Mouse (Mus musculus) forebrain, embryonic 11.5 days (tissue): ENCODE results near the gene Paqr5. TPM values are rescaled to one million over a fixed set of nuclear protein-coding genes. Genes with fewer than 3 reads are reported as not detected.

Source experiments
- ATAC-seq: fragments of 200-750 bp; cut with Nextera tagmentation; replicated peaks from 2 replicates; pipeline ENCODE4 v1.8.0; 2017; ENCODE audit warnings: moderate TSS enrichment; ENCODE audit not compliant: low FRiP score
- DNase-seq: peaks from one replicate; pipeline ENCODE4 v3.0.0-alpha.2; 2017; ENCODE audit warnings: low spot score
- H3K27ac ChIP-seq: fragments of 300-500 bp; sonication (generic); 2 replicates; pipeline ENCODE4 v1.5.1; 2014; ENCODE audit warnings: low read depth, low read length
- H3K27me3 ChIP-seq: fragments of 300-500 bp; sonication (generic); 2 replicates; pipeline ENCODE4 v1.6.1; 2014; ENCODE audit warnings: mild to moderate bottlenecking, low read length, mixed read lengths; ENCODE audit not compliant: control insufficient read depth, insufficient read depth
- H3K36me3 ChIP-seq: fragments of 300-500 bp; sonication (generic); 2 replicates; pipeline ENCODE4 v1.6.1; 2014; ENCODE audit warnings: mild to moderate bottlenecking, low read length, moderate library complexity, mixed read lengths; ENCODE audit not compliant: control insufficient read depth, insufficient read depth
- H3K4me1 ChIP-seq: fragments of 300-500 bp; sonication (generic); replicated peaks from 2 replicates; pipeline ENCODE4 v1.6.1; 2014; ENCODE audit warnings: low read length, mixed read lengths; ENCODE audit not compliant: control insufficient read depth, insufficient read depth
- H3K4me2 ChIP-seq: fragments of 300-500 bp; sonication (generic); 2 replicates; pipeline ENCODE4 v1.6.1; 2014; ENCODE audit warnings: low read depth, mild to moderate bottlenecking, low read length, moderate library complexity, mixed read lengths; ENCODE audit not compliant: severe bottlenecking
- H3K4me3 ChIP-seq: fragments of 300-500 bp; sonication (generic); 2 replicates; pipeline ENCODE4 v1.5.1; 2014; ENCODE audit warnings: low read depth, low read length
- H3K9ac ChIP-seq: fragments of 300-500 bp; sonication (generic); 2 replicates; pipeline ENCODE4 v1.6.1; 2014; ENCODE audit warnings: low read length
- H3K9me3 ChIP-seq: fragments of 300-500 bp; sonication (generic); 2 replicates; pipeline ENCODE4 v1.6.1; 2016; ENCODE audit warnings: low read length, mixed read lengths; ENCODE audit not compliant: control insufficient read depth
- WGBS: fragments of 180-500 bp; shearing (Covaris S2); extraction: QIAGEN DNeasy Blood & Tissue Kit; methylation state at CpG from one replicate; pipeline ENCODE4 v1.1.7; 2014; 5-methylcytosine and 5-hydroxymethylcytosine counted together
- polyA plus RNA-seq: library from polyadenylated mRNA; unstranded; fragments of >200 nt; fragmentation: Nextera tagmentation; extraction: Ambion mirVana; gene quantifications from 2 replicates; pipeline ENCODE4 v1.2.1, GENCODE M21; 2014

Gene Paqr5
- polyA plus RNA-seq, 1 experiment from 2014 or later: 0.60 TPM

GRCm38 (mm10) chr9:61914203-61914916 lies 112.3 kb downstream of the Paqr5 start, which contains the start of gene Rplp1:
TSS of gene Rplp1 (minus strand) at chr9:61914542.
- no peaks in the 10 kb centered on the region for H3K27me3 ChIP-seq
- peak within 1 kb of the TSS; percentile 87 for H3K27ac ChIP-seq
- H3K9me3 ChIP-seq: no peaks in the 10 kb centered on the region
- H3K4me1 ChIP-seq: no peaks in the 10 kb centered on the region
- H3K36me3 ChIP-seq: peaks cover 11% of the 10 kb centered on the region; the same call in 1 of the 2 replicates
- peak within 1 kb of the TSS; percentile 91 for H3K4me3 ChIP-seq
- peak; percentile 95 for DNase-seq
- peak within 1 kb of the TSS; percentile 86 for H3K9ac ChIP-seq
- under 1% methylated on average over 70 of the region's 70 CpGs for WGBS
- peak; percentile 95 for ATAC-seq
- peak within 1 kb of the TSS; percentile 60 for H3K4me2 ChIP-seq

GRCm38 (mm10) chr9:61911300-61912128 lies 115.1 kb downstream of the Paqr5 start:
- Histone ChIP-seq H3K4me3 (no peak overlapping the region), H3K4me2 (no peak overlapping the region), H3K9me3 (no peaks in the 10 kb centered on the region), H3K27ac (no peak overlapping the region), H3K4me1 (no peaks in the 10 kb centered on the region), H3K27me3 (no peaks in the 10 kb centered on the region), H3K36me3 (peaks cover 8% of the 10 kb centered on the region; the same call in 1 of the 2 replicates), H3K9ac (no peak overlapping the region)
- ATAC-seq (no peak), DNase-seq (peak; percentile 53)
- WGBS: 57% methylated on average over 6 of the region's 6 CpGs

DNA sequence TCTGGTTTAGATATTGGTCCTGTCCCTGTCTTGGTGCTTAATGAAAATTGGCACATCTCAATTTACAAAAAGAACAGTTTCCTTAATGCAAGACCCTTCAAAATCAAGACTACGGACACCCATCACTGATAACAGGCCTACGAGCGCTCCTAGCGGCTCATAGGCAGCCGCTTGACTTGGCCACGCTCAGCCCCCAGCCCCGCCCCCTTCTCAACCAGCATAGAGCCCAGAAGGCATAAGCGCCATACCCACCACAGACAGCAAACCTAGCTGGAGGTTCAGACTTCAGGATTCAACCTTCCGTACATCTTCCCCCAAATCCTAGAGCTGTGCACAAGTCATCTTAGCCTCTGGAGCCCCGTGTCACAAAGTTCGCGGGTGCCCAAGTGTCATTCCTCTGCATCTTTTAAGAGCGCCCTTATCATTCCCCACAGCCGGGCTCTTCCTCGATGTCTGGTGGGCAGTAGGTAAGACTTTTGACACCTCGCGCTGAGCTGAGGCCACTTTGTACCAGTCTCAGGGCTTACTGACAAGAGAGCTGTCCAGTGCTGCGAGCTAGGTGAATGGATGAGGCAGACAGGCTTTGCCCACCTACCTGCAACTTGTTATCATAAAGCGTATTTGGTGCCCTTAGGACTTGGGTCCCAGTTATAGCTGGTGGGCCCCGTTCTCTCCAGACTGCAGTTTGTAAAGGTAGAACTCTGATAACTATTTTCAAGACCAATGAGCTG lies 116.0 kb downstream of the Paqr5 start:
- Histone ChIP-seq H3K9me3 (no peaks in the 10 kb centered on the region), H3K4me2 (no peak overlapping the region), H3K9ac (no peak overlapping the region), H3K36me3 (peaks cover 8% of the 10 kb centered on the region; the same call in 1 of the 2 replicates), H3K4me3 (no peak overlapping the region), H3K4me1 (no peaks in the 10 kb centered on the region), H3K27ac (no peak overlapping the region), H3K27me3 (no peaks in the 10 kb centered on the region)
- 46% methylated on average over 20 of the region's 20 CpGs for WGBS
- no peak for ATAC-seq
- peak; percentile 72 for DNase-seq

DNA sequence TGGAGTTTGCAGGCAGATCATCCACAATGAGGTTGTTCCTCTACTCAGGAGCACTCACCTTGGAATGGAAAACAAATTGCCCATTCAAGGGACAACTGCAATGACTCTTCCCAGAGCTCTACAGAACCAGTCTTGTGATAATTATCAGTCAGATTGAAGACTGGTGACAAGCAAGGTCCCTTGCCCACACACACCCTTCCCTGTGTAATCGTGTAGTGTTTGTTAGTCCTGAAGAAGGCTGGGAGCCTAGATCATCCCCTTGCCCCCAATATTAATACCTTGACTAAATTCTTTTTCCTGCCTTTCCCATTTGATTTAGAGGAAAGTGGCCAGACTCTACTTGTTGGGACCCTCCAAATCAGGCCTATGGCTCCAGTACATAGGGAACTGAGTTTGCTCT lies 117.0 kb downstream of the Paqr5 start:
- ATAC-seq: no peak

GRCm38 (mm10) chr9:61908832-61909407 lies 117.7 kb downstream of the Paqr5 start:
- Histone ChIP-seq H3K36me3 (peaks cover 8% of the 10 kb centered on the region; the same call in 1 of the 2 replicates), H3K27ac (no peak overlapping the region), H3K27me3 (no peaks in the 10 kb centered on the region), H3K4me3 (no peak overlapping the region), H3K4me1 (no peaks in the 10 kb centered on the region), H3K9me3 (no peaks in the 10 kb centered on the region), H3K9ac (no peak overlapping the region), H3K4me2 (no peak overlapping the region)
- no peak for ATAC-seq
- peak; percentile 43 for DNase-seq
- 88% methylated on average over 11 of the region's 11 CpGs for WGBS

More for the DNA sequence above, 117.0 kb downstream of the Paqr5 start:
- Histone ChIP-seq H3K4me1 (no peaks in the 10 kb centered on the region), H3K36me3 (peaks cover 8% of the 10 kb centered on the region; the same call in 1 of the 2 replicates), H3K4me3 (no peak overlapping the region), H3K9ac (no peak overlapping the region), H3K4me2 (no peak overlapping the region), H3K27me3 (no peaks in the 10 kb centered on the region), H3K9me3 (no peaks in the 10 kb centered on the region), H3K27ac (no peak overlapping the region)
- no peak for DNase-seq
- 94% methylated on average over 1 of the region's 1 CpGs for WGBS

DNA sequence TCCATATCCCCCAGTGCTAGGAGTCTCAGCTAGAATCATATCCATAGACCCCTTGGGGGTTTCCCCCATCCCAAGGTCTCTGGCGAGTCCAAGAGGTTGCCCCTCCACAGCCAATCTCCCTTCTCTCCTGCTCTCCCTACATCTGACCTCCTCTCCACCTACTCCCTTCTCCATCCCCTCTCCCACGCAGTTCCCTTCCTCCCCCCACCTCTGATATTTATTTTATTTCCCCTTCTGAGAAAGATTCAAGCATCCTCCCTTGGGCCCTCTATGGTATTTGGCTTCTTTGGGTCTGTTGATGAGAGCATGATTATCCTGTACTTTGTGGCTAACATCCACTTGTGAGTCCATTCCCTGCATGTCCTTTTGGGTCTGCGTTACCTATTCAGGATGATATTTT lies 118.3 kb downstream of the Paqr5 start:
- DNase-seq (no peak), ATAC-seq (no peak)
- Histone ChIP-seq H3K27ac (no peak overlapping the region), H3K4me2 (no peak overlapping the region), H3K36me3 (peaks cover 8% of the 10 kb centered on the region; the same call in 1 of the 2 replicates), H3K4me3 (no peak overlapping the region), H3K27me3 (no peaks in the 10 kb centered on the region), H3K9ac (no peak overlapping the region), H3K9me3 (no peaks in the 10 kb centered on the region), H3K4me1 (no peaks in the 10 kb centered on the region)
- WGBS: 91% methylated on average over 3 of the region's 3 CpGs

DNA sequence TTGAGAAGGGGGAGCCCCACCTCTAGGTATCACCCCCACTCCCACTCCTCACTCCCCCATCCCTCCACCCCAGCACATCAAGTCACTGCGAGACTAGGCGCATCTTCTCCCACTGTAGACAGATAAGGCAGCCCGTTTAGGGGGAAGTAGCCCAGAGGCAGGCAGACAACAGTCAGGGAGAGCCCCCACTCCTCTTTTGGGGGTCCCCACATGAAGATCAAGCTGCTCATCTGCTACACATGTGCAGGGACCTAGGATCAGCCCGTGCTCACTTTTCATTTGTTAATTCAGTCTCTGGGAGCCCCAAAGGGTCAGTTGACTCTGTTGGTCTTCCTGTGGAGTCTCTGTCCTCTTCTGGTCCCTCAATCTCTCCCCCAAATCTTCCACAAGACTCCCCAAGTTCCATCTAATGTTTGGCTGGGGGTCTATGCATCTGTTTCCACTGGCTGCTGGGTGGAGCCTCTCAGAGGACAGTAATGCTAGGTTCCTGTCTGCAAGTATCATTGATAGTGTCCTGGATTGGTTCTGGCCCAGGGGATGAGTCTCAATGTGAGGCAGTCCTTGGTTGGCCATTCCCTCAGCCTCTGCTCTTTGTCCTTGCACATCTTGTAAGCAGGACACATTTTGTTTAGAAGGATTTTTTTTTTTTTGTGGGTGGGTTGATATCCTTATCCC lies 118.9 kb downstream of the Paqr5 start:
- Histone ChIP-seq H3K4me3 (no peak overlapping the region), H3K27ac (no peak overlapping the region), H3K9ac (no peak overlapping the region), H3K36me3 (peaks cover 8% of the 10 kb centered on the region; the same call in 1 of the 2 replicates), H3K4me2 (no peak overlapping the region), H3K9me3 (no peaks in the 10 kb centered on the region), H3K4me1 (no peaks in the 10 kb centered on the region), H3K27me3 (no peaks in the 10 kb centered on the region)
- DNase-seq: peak; percentile 46
- ATAC-seq: no peak
- 95% methylated on average over 4 of the region's 4 CpGs for whole genome bisulfite sequencing
